Mouse (Mus musculus): Measurements from ENCODE around the gene Dcun1d3. TPM values are rescaled to one million over a fixed set of nuclear protein-coding genes. Genes with fewer than 3 reads are reported as not detected.
A peak's percentile ranks its signal among the peaks of the same experiment; 100 is the strongest.

The Dcun1d3 gene
- total RNA-seq, 1 experiment from 2014 or later = 9.3 TPM

DNA sequence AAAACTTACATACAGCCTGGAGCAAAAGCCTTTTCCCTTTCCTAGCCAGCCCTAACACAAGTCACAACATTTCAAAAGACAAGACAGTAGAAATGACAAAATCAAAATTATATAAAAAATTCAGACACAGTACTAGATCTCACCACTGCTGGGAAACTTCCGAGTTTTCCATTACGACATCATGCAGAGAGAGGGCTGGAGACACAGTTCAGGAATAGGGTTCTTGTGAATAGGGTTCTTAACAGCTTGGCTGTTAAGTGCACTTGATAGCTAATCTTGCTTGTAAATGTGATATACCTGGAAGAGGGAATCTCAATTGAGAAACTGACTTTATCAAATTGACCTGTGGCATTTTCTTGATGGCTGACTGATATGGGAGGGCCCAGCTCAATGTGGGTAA, 14.9 kb downstream of the Dcun1d3 start:
- ATAC-seq (replicated peaks in 1 of 2; ENCODE audit: insufficient read depth in 1 of 2, low FRiP score in 2 of 2, low TSS enrichment in 1 of 2, low read depth in 1 of 2, poor library complexity in 2 of 2, severe bottlenecking in 2 of 2) = no peak

DNA sequence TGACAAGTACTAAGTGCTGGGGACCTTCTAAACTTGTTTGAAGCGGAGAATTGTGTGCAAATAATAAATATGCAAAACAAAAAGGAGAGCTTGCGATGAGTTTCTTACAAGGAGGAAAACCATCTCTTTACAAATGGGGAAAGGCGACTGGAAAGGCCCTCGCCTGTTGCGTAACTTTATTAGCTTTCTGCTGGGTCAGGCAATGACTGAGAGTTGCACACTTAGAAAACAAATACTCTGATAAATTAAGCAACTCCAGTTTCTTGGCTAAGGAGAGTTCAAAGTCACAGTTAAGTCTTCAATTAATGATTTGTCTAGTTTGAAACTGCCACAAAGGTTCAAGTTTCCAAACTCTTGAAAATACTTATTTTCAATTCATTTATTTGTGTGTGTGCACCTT, 15.8 kb downstream of the Dcun1d3 start:
- no peak; a peak in 1 of 4 replicates for ATAC-seq (replicated peaks in 1 of 2; ENCODE audit: insufficient read depth in 1 of 2, low FRiP score in 2 of 2, low TSS enrichment in 1 of 2, low read depth in 1 of 2, poor library complexity in 2 of 2, severe bottlenecking in 2 of 2)

DNA sequence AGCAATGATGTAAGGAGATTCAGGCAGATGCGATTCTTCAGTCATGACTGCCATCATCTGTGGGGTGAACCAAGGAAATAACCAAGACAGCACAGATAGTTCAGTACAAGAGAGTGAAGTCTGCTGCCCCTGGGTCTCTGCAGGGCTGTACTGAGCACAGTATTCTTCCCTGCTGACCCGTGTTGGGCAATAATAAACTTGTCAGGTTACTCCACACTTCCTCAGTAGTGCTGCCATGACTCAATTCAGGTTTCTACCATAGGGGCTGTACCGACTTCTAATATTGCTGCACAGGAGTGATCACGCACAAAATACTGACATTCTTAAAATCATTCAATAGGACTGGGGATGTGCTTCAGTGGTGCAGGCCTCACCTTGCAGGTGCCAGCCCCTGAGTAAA, 16.9 kb downstream of the Dcun1d3 start:
- ATAC-seq (replicated peaks in 1 of 2; ENCODE audit: insufficient read depth in 1 of 2, low FRiP score in 2 of 2, low TSS enrichment in 1 of 2, low read depth in 1 of 2, poor library complexity in 2 of 2, severe bottlenecking in 2 of 2) = peak in 1 of 2 experiments; percentile 83; a peak in 1 of 4 replicates

DNA sequence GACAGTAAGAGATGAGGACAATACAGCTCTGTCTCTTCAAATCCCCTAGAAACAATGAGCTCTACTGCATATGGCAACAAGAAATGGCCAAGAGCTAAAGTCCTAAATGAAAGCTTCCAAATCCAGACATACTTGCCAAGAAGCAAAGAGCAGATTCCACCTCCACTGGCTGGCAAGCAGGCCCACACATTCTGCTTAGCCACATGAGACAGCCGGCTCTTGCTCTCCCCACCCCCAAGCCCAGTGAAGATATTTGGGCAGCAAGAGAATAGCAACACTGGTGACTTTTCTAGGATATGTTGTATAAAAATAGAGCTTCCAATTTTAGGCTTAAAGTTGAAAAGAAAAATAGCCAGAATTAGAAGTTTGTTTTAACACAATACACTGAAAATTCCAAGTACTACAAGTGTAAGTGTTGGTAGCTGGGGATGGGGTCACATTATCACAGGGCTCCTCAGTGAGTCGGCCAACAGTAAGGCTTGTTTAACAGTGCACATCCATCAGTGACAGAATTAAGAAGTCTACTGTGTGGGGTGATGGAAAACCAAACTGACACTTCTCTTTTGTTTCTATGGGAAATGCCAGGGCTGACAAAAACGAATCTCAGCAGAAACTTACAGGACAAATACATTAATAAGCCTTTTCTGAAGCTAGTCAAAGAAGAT, 20.2 kb downstream of the Dcun1d3 start:
- no peak for ATAC-seq (replicated peaks in 1 of 2; ENCODE audit: insufficient read depth in 1 of 2, low FRiP score in 2 of 2, low TSS enrichment in 1 of 2, low read depth in 1 of 2, poor library complexity in 2 of 2, severe bottlenecking in 2 of 2)

DNA sequence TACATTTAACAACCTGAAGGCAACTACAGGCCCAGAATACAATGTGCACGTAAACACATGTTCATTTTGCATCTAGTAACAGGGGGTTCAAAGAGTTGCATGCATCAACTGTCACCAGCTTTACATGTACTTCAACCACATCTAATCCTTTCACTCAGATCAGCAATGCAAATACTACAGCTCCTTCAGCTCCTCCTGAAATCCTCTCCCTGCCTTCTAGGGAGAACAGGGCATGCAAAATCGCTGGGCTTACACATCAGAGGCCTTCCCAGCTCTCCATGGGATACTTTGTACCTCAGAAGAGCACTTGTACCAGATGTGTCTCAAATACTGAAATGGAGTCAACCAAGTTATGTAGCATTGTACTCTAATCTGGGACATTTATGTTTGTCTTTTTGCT, 23.0 kb downstream of the Dcun1d3 start:
- ATAC-seq (replicated peaks in 1 of 2; ENCODE audit: insufficient read depth in 1 of 2, low FRiP score in 2 of 2, low TSS enrichment in 1 of 2, low read depth in 1 of 2, poor library complexity in 2 of 2, severe bottlenecking in 2 of 2) = no peak

DNA sequence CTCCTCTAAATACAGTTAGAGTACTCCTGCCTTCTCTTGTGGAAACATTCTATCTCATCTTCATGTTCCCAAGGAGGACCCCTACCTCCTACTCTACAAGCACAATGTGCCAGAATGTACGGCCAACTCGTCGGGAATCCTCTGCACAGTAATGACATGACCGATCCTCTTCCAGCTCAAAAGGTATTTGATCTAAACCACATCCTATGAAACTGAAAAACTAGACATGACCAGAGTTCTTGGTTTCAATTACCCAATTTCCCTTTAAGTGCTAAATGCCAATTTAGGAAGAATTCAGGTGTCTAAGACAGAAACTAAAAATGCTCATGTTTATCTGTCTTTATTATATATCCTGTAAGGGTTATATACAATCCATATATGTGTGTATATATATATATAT, 23.9 kb downstream of the Dcun1d3 start:
- ATAC-seq (replicated peaks in 1 of 2; ENCODE audit: insufficient read depth in 1 of 2, low FRiP score in 2 of 2, low TSS enrichment in 1 of 2, low read depth in 1 of 2, poor library complexity in 2 of 2, severe bottlenecking in 2 of 2) = no peak

DNA sequence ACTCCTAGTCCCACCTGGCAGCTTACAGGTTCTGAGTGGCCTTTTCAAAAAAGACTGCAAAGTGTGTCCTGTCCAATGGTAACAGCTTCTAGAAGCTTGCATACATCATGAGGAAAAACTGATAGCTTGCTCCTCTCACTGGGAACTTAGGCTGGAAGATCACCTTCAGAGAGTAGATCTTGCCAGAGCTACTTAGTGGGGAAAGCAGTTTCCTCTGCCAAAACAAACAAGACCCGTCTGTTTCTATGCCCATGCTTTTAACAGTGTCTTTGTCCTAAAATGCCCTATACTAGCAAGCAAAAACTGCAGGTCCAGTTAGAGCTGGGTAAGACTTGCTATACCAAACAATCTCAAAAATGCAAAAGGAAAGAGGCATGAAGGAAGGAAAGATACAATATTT, 30.0 kb downstream of the Dcun1d3 start:
- ATAC-seq (replicated peaks in 1 of 2; ENCODE audit: insufficient read depth in 1 of 2, low FRiP score in 2 of 2, low TSS enrichment in 1 of 2, low read depth in 1 of 2, poor library complexity in 2 of 2, severe bottlenecking in 2 of 2) = no peak

DNA sequence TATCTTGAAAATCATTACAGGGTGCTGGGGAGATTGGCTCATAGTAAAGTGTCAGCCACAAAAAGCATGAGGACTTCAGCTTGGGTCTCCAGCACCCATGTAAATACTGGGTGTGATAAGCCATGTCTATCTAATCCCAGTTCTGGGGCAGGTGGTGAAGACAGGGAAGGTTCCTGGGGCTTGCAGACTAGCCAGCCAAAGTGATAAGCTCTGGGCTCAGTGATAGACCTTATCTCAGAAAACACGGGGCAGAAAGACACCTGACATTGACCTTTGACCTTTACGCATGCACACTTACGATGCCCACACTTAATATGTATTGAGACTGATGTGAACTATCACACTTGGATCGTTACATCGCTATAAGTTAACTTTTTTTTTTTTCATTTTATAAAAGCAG, 31.6 kb downstream of the Dcun1d3 start:
- ATAC-seq (replicated peaks in 1 of 2; ENCODE audit: insufficient read depth in 1 of 2, low FRiP score in 2 of 2, low TSS enrichment in 1 of 2, low read depth in 1 of 2, poor library complexity in 2 of 2, severe bottlenecking in 2 of 2) = no peak

DNA sequence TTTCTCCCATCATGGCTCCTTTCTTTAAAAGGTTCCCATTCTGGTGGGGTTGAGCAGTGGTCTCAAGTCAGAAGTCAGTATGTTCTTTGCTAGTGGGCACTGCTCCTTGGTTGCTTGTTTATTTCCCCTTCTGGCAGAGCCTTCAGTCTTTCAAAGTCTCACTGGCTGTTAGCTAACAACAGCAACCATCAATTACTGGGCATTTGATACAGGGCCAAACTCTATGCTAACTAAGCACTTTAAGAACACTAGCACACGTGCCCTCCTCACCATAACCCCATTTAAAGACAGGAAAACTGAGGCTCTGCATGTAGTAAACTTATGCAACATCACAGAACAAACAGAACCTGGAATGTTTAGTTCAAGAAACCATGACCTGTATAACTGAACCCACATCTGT, 33.9 kb downstream of the Dcun1d3 start:
- no peak for ATAC-seq (replicated peaks in 1 of 2; ENCODE audit: insufficient read depth in 1 of 2, low FRiP score in 2 of 2, low TSS enrichment in 1 of 2, low read depth in 1 of 2, poor library complexity in 2 of 2, severe bottlenecking in 2 of 2)

DNA sequence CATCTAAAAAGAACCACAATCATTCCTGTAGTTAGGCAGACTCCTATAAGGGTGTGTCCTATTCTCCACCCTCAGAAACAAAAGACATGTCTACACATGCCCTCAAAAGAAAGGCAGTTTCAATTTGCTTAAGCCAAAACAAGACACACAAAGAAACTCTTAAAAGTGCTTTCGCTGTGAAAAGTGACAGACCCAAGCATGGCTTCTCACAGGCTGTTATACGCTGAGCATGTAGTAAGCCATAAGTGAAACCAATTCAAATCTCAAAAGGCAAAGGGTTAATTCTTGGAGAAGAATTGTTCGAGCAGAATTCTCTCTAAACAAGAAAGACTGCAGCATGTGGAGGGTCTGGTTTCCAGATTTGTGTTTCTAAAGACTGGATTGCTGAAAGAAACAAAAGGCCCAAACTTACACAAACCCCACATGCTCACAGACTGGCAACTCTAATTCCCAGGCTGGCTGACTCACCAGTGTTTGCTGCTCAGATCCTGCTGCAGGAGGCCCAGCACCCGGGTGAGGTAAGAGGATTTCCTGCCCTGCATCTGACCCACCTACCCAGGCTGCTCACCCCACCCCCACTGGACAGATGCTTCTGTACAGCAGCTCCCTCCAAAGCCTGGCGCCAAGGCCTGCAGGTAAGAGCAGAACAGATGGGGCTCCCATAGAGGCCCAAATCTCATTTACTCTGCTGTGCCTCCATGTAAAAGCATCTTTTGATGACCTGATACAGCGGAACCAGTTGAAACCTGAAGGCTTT, 34.6 kb downstream of the Dcun1d3 start:
- ATAC-seq (replicated peaks in 1 of 2; ENCODE audit: insufficient read depth in 1 of 2, low FRiP score in 2 of 2, low TSS enrichment in 1 of 2, low read depth in 1 of 2, poor library complexity in 2 of 2, severe bottlenecking in 2 of 2) = peak; percentile 85 to 93

DNA sequence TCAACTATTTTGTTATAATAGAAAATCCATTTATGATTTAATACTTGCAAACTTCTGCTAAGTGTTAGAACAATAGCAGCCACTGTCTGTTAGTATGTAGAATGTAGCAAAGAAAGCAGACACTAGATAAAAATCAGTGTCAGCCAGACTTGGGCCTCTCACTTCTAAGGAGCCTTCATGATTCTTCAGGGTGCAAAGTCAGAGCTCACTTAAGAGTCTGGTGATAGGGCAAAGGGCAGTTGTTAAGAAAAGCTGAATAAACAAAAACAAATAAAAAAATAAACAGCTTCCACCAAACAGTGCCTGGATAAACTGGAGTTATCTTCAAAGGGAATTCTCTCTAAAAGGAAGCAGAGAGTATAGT, 35.1 kb downstream of the Dcun1d3 start:
- ATAC-seq (replicated peaks in 1 of 2; ENCODE audit: insufficient read depth in 1 of 2, low FRiP score in 2 of 2, low TSS enrichment in 1 of 2, low read depth in 1 of 2, poor library complexity in 2 of 2, severe bottlenecking in 2 of 2) = no peak

DNA sequence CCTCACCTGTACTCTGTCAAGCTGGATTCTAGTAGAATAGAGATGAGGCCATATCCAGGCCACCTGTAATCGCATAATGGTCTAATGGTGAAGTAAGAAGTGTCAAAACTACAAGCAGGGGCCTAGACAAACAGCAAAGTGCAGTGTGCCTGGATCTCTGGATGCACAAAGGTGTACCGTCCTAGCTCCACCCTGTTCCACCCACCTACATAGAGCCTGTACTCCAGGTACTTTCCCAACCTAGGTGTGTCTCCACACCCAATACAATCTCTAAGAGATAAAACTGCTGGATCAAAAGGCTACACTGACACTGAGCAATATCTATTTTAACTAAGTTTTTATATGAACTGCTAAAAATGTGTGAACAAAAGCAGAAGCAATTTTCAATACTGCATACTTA, 35.5 kb downstream of the Dcun1d3 start:
- no peak for ATAC-seq (replicated peaks in 1 of 2; ENCODE audit: insufficient read depth in 1 of 2, low FRiP score in 2 of 2, low TSS enrichment in 1 of 2, low read depth in 1 of 2, poor library complexity in 2 of 2, severe bottlenecking in 2 of 2)

DNA sequence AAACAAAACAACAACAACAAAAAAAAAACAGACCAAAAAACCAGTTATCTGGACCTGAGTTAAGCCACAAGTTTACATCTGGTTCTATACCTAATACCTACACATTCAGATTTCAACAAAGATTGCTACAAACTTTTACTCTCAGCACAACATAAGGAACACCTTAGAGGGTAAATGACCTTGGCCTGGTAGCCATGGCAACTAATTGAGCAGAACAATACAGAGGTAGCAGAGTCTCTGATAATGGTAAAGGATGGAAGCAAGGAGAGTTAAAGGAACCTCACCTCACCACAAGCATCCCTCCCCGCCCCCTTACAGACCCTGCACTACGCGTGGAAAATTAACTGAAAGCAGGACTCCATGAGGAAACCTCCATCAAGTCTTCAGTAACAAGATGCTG, 36.0 kb downstream of the Dcun1d3 start:
- no peak for ATAC-seq (replicated peaks in 1 of 2; ENCODE audit: insufficient read depth in 1 of 2, low FRiP score in 2 of 2, low TSS enrichment in 1 of 2, low read depth in 1 of 2, poor library complexity in 2 of 2, severe bottlenecking in 2 of 2)

DNA sequence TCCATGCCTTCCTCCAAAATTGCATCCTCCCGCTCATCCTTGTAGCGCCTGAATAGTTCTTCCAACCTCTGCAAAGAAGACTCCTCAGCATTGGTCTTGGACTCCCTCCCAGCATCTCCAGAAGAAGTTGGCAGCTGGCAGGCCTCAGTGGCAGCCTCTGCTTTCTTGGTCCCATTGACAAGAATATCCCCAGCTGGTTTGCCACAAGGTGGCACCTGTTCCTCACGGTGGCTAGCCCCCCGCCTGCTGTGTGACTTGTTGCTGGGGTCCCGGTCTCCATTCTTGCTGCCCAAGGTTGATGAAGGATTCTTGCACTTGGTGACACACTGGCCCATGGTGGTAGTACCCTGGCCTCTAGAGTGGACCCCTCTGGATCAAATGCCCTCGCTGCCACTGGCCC, 36.6 kb downstream of the Dcun1d3 start:
- no peak for ATAC-seq (replicated peaks in 1 of 2; ENCODE audit: insufficient read depth in 1 of 2, low FRiP score in 2 of 2, low TSS enrichment in 1 of 2, low read depth in 1 of 2, poor library complexity in 2 of 2, severe bottlenecking in 2 of 2)

DNA sequence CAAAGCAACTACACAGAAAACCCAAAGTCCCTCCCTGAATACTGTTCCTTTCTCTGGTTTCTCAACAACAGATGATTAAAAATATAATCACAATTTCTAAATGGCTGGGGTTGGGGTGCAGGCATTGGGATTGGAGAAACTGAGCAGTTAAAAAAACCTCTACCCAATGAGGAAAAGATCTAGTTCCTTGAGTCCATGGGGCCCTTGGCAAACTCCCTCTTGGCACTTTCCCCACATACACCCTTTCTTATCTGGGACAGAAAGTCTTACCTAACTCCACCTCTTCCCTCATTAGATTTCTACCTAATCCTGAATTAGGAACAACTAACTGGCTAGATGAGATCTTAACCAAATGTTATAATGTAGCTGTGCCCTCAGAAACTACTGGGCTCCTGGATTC, 41.1 kb downstream of the Dcun1d3 start:
- no peak for ATAC-seq (replicated peaks in 1 of 2; ENCODE audit: insufficient read depth in 1 of 2, low FRiP score in 2 of 2, low TSS enrichment in 1 of 2, low read depth in 1 of 2, poor library complexity in 2 of 2, severe bottlenecking in 2 of 2)

DNA sequence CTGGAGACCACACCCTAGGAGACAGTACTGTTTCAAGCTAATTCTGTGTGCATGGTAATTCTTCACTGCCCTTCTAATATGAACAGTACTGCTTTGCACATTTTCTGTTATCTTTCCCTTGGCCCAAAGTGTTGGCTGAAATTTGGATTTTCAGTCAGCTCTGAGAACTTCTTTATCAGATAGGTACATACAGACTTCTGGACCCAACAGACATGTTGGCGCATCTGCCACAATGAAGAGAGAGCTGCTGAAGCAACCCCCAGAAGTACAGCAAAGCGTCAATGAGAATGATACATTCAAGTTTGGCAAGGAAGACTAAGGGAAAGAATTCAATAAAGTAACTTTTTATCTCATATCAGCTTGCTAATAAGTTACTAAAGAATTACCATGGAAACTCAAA, 41.7 kb downstream of the Dcun1d3 start:
- no peak for ATAC-seq (replicated peaks in 1 of 2; ENCODE audit: insufficient read depth in 1 of 2, low FRiP score in 2 of 2, low TSS enrichment in 1 of 2, low read depth in 1 of 2, poor library complexity in 2 of 2, severe bottlenecking in 2 of 2)

DNA sequence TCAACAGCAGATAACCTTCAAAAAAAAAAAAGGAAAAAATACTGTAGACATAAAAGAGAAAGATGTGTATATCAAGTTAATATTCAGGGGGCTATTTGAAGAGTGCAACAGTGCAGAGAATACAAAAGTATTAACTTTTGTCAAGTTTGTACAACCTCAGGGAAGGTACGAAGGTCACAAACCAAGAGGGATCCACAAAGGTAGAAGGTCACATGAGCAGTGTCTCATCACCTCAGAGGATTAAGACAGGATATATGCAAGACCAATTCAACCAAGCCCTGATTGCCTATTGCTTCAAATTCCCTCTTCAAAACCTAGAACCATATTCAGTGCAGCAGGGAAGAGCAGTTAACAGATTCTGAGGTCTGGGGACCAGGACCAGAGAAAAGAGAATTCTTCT, 42.9 kb downstream of the Dcun1d3 start:
- no peak for ATAC-seq (replicated peaks in 1 of 2; ENCODE audit: insufficient read depth in 1 of 2, low FRiP score in 2 of 2, low TSS enrichment in 1 of 2, low read depth in 1 of 2, poor library complexity in 2 of 2, severe bottlenecking in 2 of 2)

DNA sequence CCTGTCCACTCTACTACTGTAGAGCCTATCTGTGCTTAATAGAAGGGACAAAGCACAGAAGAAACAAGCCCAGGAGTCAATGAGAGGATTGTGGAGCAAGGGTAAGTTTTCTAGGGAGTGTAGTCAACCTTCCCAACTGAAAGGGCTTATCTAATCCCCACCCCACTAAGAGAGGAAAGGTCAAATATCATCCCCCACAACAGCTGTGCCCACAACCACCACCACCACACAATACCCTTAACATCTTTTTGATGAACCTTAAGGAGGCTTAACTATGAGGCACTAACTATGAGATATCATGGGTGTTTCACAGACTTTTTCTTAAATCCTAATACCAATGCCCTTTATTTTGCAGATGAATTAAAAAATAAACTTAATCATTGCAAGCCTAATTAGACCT, 43.6 kb downstream of the Dcun1d3 start:
- no peak for ATAC-seq (replicated peaks in 1 of 2; ENCODE audit: insufficient read depth in 1 of 2, low FRiP score in 2 of 2, low TSS enrichment in 1 of 2, low read depth in 1 of 2, poor library complexity in 2 of 2, severe bottlenecking in 2 of 2)

DNA sequence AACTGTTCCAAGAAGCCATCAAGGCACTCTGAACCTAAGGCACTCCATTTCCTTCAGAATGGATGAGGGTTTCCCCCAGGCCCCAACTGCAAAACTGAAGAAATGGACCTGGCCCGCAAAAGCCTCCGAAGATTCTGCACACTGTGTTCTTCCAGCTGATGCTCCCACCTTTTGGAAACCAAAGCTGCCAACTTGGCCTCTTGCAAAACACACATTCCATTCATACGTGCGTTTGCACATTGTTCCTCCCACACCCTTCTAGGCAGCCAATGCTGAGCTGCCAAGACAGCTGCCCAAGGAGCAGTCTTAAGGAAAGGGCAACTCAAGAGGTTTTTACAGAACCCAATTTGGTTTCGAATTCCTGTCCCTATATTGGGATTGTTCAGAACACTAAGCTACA, 45.4 kb downstream of the Dcun1d3 start:
- ATAC-seq (replicated peaks in 1 of 2; ENCODE audit: insufficient read depth in 1 of 2, low FRiP score in 2 of 2, low TSS enrichment in 1 of 2, low read depth in 1 of 2, poor library complexity in 2 of 2, severe bottlenecking in 2 of 2) = no peak

Data from hematopoietic stem cell, adult 5-6 weeks (primary cell).